Mouse (Mus musculus) liver, adult 2 months (tissue): ENCODE measurements at regions not wholly inside any gene's neighbourhood (a gene's known extent, or its start where the extent isn't known, plus 50 kb on each side); places are given as distances from the start of the nearest gene placed in this dataset.

Source experiments
- DNase-seq: peaks from one replicate; pipeline ENCODE4 v3.0.0-alpha.2; 2011; ENCODE audit warnings: low read depth, low spot score; ENCODE audit errors: extremely low read depth
- H3K27ac ChIP-seq: fragments of 200-500 bp; replicated peaks from 2 replicates; pipeline ENCODE4 v1.5.1; 2012; ENCODE audit warnings: low read depth, mild to moderate bottlenecking, control low read depth, inconsistent platforms, low read length; ENCODE audit not compliant: insufficient read depth
- H3K27me3 ChIP-seq: fragments of 200-500 bp; 2 replicates; pipeline ENCODE4 v1.6.1; 2012; ENCODE audit warnings: mild to moderate bottlenecking, moderate library complexity, low read length, inconsistent platforms; ENCODE audit not compliant: control insufficient read depth, insufficient read depth
- H3K36me3 ChIP-seq: fragments of 200-500 bp; 2 replicates; pipeline ENCODE4 v1.6.1; 2012; ENCODE audit warnings: low read length, inconsistent platforms; ENCODE audit not compliant: control insufficient read depth, insufficient read depth
- H3K4me1 ChIP-seq: fragments of 200-500 bp; 2 replicates; pipeline ENCODE4 v1.6.1; 2011; ENCODE audit warnings: low read length; ENCODE audit not compliant: control insufficient read depth, insufficient read depth
- H3K4me3 ChIP-seq: fragments of 200-500 bp; 2 replicates; pipeline ENCODE4 v1.5.1; 2011; ENCODE audit warnings: low read depth, mild to moderate bottlenecking, control low read depth, low read length, moderate library complexity; ENCODE audit not compliant: insufficient read depth
- H3K79me2 ChIP-seq: fragments of 200-500 bp; 2 replicates; pipeline ENCODE4 v1.6.1; 2012; ENCODE audit warnings: inconsistent platforms, mild to moderate bottlenecking, low read length, moderate library complexity; ENCODE audit not compliant: control insufficient read depth, insufficient read depth
- H3K9ac ChIP-seq: fragments of 200-500 bp; 2 replicates; pipeline ENCODE4 v1.6.1; 2012; ENCODE audit warnings: low read depth, mild to moderate bottlenecking, control low read depth, inconsistent platforms, low read length
- CTCF ChIP-seq: fragments of 200-500 bp; IDR thresholded peaks from 2 replicates; pipeline ENCODE4 v1.5.1; 2011; ENCODE audit warnings: low read depth, low read length, control low read depth
- POLR2A ChIP-seq: fragments of 200-500 bp; IDR thresholded peaks from 2 replicates; pipeline ENCODE4 v1.6.1; 2011; ENCODE audit warnings: low read length, control low read depth; ENCODE audit not compliant: insufficient read depth; ENCODE audit errors: extremely low read depth
- WGBS: fragments of 180-500 bp; shearing (Covaris S2); methylation state at CpG from one replicate; pipeline ENCODE4 v1.1.7; 2018; 5-methylcytosine and 5-hydroxymethylcytosine counted together

DNA sequence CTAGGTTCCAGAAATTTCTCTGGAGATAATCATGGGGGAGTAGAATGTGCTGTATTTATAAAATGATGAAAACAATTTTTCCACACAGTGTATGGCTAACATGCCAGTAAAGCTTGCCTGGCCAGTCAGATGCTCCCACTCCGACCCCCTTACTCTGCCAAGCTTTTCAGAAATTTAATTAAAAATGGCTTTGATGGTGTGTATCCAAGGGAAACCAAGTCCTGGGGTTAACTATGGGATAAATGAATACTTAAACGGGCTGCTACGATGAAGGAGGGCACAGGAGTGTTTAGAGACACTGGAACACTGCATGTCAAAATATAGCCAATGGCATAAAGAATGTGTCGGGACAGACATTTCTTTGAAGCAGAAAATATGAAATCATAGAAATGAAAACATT lies 108.7 kb downstream of the Kdr start:
- H3K27ac ChIP-seq, result no peak overlapping the region
- H3K79me2 ChIP-seq, result no peaks in the 10 kb centered on the region
- no peak overlapping the region for H3K9ac ChIP-seq
- H3K4me3 ChIP-seq, result no peak overlapping the region
- no peak for DNase-seq
- no peaks in the 10 kb centered on the region for H3K27me3 ChIP-seq
- H3K36me3 ChIP-seq, result no peaks in the 10 kb centered on the region
- no peaks in the 10 kb centered on the region; the same call in 1 of the 2 replicates for H3K4me1 ChIP-seq
- 92% methylated on average over 4 of the region's 4 CpGs for WGBS
- TF ChIP-seq CTCF, result no peak

- Histone ChIP-seq H3K27me3 (no peaks in the 10 kb centered on the region), H3K27ac (no peak overlapping the region), H3K36me3 (no peaks in the 10 kb centered on the region), H3K4me3 (no peak overlapping the region), H3K79me2 (no peaks in the 10 kb centered on the region), H3K9ac (no peak overlapping the region), H3K4me1 (no peaks in the 10 kb centered on the region)
- no peak for DNase-seq
- WGBS, result 86% methylated on average over 6 of the region's 6 CpGs
- TF ChIP-seq CTCF, result no peak
- no peak for TF ChIP-seq POLR2A
Measured at GRCm38 (mm10) chr5:75865096-75865495, 113.2 kb downstream of the Kdr start.

DNA sequence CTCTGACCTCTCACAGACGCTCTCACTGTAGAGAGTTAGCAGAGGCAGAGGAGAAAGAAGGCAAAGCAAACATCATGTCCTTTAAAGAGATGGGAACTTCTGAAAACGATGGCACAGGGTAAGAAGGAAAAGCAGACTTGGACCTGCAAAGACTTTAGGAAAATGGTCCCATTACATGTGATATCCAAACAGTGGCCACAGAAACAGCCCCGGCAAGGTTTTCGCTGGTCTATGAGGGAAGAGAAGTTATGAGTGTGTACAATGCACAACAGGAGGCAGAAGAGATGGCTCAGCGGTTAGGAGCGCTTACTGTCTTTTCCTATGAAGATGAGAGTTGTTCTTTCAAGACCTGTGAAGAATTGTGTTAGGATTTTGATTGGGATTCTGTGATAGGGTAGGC lies 114.9 kb downstream of the Kdr start:
- DNase-seq, result no peak
- Histone ChIP-seq H3K79me2 (no peaks in the 10 kb centered on the region), H3K4me1 (no peaks in the 10 kb centered on the region), H3K27ac (no peak overlapping the region), H3K9ac (no peak overlapping the region), H3K27me3 (no peaks in the 10 kb centered on the region), H3K36me3 (no peaks in the 10 kb centered on the region), H3K4me3 (no peak overlapping the region)
- WGBS, result 56% methylated on average over 6 of the region's 6 CpGs
- TF ChIP-seq POLR2A (no peak), CTCF (no peak)

- Histone ChIP-seq H3K4me3 (no peak overlapping the region), H3K36me3 (no peaks in the 10 kb centered on the region), H3K4me1 (no peaks in the 10 kb centered on the region), H3K27me3 (no peaks in the 10 kb centered on the region), H3K27ac (no peak overlapping the region), H3K9ac (no peak overlapping the region), H3K79me2 (no peaks in the 10 kb centered on the region)
- DNase-seq, result peak; percentile 3
- 17% methylated on average over 8 of the region's 8 CpGs for WGBS
- no peak for TF ChIP-seq POLR2A
- TF ChIP-seq CTCF, result peak; percentile 77
Measured at GRCm38 (mm10) chr5:75862630-75862991, 115.6 kb downstream of the Kdr start.

GRCm38 (mm10) chr5:75861916-75862629 lies 116.2 kb downstream of the Kdr start:
- Histone ChIP-seq H3K79me2 (no peaks in the 10 kb centered on the region), H3K27ac (no peak overlapping the region), H3K36me3 (no peaks in the 10 kb centered on the region), H3K9ac (no peak overlapping the region), H3K27me3 (no peaks in the 10 kb centered on the region), H3K4me3 (no peak overlapping the region), H3K4me1 (no peaks in the 10 kb centered on the region)
- TF ChIP-seq CTCF (no peak), POLR2A (no peak)
- DNase-seq, result no peak
- 52% methylated on average over 8 of the region's 8 CpGs for WGBS

- WGBS, result 80% methylated on average over 8 of the region's 8 CpGs
- Histone ChIP-seq H3K4me3 (no peak overlapping the region), H3K27ac (no peak overlapping the region), H3K4me1 (no peaks in the 10 kb centered on the region), H3K79me2 (no peaks in the 10 kb centered on the region), H3K27me3 (no peaks in the 10 kb centered on the region), H3K36me3 (no peaks in the 10 kb centered on the region), H3K9ac (no peak overlapping the region)
- no peak for DNase-seq
- TF ChIP-seq POLR2A (no peak), CTCF (no peak)
Measured at GRCm38 (mm10) chr5:75859316-75859836, 118.9 kb downstream of the Kdr start.
